Mouse (Mus musculus): ENCODE measurements around the gene Runx3.

The Runx3 gene

DNA sequence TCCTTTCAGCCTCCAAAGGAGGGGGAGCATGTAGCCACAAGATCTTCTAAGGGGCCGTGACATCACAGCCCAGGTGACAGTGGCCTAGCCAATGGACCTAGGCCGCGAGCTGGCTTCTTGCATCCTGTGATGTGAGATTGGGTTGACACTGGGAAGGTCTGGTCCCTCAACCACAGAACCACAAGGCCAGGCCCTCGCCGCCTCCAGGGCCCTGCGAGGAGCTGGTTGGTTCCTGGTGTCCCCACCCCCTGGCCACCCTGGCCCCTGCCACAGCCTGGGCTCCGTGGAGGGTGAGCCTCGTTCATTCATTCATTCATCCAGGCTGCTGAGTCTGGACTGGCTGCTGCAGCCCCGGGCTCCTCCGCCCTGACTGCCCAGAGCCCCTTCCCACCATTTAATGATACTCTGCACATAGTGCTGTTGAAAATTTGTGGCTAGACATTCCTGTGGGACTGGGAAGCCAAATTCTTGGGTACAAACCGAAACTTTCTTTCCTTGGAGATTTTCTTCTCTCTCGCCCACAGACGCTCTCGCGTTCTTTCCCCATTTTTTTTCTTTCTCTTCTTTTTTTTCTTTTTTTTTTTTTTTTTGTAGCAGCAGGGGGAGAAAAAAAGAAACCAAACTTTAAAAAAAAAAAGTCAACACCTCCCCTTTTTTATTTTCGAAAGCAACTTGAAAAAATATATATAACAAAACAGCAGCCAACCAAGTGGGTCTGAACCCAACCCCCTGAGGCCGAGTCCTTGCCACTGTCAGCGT is at the start of gene Runx3:
Runx3 (plus strand) TSS at position 311 of the 759 bp plus-strand sequence.
- no peak for DNase-seq (ENCODE audit: low spot score)

- DNase-seq (ENCODE audit: low spot score): no peak
Observed at GRCm38 (mm10) chr4:135072671-135073070, 47.8 kb upstream of the Runx3 start.

DNA sequence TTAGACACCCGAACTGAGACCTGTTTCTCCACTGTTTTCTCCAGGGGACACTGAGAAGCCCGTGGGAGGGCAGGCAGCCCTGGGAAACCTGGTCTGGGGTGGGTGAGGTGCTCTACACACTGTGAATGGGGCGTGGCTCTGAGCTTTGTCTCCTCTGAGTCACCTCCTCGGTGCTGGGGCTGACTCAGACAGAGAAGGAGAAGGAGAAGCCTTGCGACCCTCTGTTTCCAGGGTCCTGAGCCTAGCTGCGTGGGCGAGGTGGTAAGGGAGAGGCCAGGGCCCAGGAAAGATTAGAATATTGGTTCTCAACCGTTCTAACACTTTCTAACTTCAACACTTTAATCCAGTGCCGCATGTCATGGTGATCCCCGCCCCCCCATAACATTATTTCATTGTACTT is 46.9 kb upstream of the Runx3 start:
- DNase-seq (ENCODE audit: low spot score): no peak

DNA sequence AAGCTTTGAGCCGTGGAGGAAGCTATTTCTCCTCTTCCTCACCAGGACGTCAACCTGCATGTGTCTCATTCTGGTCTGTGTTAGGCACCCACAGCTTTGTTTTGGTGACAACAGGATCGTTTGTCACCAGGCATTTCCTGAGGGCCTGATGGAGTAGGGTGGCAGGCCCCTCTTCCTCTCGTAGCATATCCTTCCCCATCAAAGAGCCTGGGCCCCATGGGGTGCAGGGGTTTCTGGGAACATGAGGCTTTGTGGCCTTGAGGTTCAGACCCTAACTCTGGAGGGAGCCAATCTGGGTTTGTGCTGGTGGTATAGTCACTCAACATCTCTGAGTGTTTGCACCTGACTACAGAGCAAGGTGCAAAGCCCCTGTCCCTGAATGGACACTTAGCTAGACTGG is 45.8 kb upstream of the Runx3 start:
- DNase-seq (ENCODE audit: low spot score): no peak

DNA sequence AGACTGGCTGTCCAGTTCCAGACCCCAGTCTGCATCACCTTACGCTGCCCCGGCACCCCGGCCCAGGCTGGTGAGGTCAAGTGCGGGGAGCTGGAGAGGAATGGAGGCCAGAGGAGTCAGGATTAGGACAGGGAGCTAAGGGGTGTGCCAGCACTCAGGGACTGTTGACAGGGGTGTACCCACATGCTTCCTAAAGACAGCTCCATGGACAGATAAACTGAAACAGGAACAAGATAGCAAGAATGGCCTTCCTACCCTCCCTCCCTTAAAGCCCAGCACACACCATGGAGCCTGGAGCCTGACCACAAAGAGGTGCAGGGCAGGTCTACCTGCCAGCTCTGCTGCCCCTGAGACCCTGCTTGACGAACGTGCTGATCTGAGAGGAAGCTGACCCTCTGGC is 45.1 kb upstream of the Runx3 start:
- DNase-seq (ENCODE audit: low spot score): no peak

DNA sequence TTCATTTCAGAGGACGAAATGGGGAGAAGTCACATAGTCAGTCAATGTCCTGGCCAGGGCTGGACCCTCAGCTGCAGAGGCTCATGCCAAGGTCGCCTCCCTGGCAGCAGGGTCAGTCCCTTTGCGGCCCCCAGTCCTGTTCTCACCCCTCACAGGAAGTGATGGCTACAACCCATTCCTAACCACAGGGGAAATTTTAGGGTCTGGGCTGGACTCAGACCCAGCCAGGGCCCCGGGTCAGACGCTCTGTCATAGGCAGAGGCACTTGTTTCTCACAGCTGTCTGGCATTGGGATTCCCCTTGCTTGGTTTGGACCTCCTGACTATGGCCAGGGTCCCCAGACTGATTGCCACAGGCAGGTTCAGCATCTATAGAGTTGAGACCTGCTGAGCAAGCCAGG is 43.8 kb upstream of the Runx3 start:
- DNase-seq (ENCODE audit: low spot score): no peak

DNA sequence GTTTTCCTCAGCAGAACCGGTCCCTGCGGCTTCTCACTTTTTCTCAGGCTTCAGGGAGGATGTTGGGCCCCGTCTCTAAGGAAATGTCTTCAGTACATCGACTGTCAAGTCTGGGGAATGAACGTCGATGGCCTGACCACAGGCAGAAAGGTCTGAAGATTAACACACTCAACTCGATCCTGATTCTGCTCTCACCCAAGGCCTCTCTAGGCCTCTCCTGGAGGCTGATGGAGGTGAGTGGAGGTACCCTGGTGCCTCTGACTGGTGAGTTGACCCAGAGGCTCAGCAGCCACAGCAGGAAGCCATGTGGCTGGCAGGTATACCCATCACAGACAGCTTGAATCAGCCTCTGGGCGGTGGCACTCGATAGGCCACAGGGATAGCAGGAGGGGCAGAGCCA is 43.3 kb upstream of the Runx3 start:
- DNase-seq (ENCODE audit: low spot score): no peak

GRCm38 (mm10) chr4:135079859-135080640 is 40.4 kb upstream of the Runx3 start:
- no peak for DNase-seq (ENCODE audit: low spot score)

DNA sequence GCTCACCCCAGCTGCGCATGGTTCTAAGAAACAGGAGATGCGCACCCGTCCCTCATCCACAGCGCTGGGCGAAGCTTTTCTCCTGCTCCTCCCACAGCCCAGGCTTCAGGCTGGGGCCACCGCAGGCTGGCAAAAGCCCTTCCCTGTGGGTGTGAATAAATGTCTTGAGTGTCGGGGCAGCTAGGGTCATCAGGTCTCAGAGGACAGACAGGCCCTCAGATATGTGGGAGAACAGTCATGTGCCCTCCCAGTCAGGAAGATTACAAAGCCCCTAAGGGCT is 39.9 kb upstream of the Runx3 start:
- DNase-seq (ENCODE audit: low spot score): no peak

DNA sequence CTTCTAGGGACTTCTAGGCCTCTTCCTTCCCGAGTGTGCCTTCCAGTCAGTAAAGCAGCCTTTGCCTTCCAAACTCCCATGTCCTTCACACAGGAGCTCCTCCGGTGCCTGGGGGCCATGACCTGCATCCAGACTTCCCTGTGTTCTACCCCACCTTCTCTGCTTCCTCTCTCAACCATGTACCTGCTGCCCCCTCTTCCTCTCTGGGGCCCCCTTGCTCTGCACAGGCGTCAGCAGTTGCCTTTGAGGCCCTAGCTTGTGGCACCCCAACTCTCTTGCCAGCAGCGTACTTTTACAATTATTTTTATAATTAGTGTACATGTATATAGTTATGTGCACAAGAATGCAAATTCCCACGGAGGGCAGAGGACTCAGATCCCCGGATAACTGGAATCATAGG is 37.4 kb upstream of the Runx3 start:
- no peak for DNase-seq (ENCODE audit: low spot score)

DNA sequence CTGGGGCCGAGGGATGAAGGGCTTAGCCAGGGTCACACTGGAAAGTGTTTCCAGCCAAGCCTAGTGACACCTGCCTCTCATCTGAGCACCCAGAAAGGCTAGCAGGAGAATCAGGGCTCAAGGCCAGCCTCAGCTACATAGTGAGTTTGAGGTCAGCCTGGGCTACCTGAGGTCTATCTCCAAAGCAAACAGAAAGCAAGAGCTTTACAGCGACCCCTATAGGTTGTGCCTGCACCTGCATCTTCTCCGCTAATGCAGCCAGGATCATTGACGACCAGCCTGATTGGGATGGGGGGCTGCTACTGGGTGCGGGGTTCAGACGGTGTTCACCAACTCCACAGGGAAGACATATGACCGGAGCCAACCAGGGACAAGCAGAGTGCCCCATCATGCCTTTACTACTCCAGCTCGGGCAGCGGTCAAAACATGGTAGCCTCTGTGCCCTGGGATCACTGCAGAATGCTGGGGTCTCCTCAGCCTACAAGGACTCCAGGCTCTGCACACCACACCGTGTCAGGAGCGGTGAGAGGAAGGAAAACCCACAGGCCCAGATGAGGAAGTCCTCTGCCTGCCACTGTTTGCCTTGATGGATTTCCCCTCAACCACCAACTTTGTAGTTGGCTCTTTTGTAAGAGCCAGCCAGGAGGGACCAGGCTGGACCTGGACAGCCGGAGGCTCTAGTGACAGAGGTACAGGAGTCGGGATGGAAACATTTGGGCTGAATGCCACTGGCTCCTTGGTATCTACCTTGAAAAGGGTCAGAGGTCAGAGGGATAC is 35.2 kb upstream of the Runx3 start:
- no peak for DNase-seq (ENCODE audit: low spot score)

GRCm38 (mm10) chr4:135090613-135091012 is 29.8 kb upstream of the Runx3 start:
- no peak for DNase-seq (ENCODE audit: low spot score)

DNA sequence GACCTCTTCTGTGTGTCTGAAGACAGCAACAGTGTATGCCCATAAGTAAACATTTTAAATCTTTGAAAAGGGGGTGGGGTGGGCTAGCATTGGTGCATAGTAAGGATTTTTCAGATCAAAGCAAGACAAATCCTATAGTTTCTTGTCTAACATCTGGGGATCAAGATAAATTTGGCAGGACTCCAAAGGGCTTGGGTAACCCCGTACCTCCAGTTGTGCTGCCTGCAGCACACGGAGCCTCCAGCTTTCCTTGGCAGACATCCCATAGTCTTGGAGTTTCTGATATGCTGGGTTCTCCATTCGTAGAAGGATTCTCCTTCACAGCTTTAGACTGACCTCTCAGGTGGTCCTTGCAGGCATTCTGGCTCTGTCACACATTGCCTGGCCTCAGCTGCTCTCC is 27.6 kb upstream of the Runx3 start:
- DNase-seq (ENCODE audit: low spot score): peak; percentile 22

- DNase-seq (ENCODE audit: low spot score): peak; percentile 6
Observed at GRCm38 (mm10) chr4:135095693-135096092, 24.8 kb upstream of the Runx3 start.

DNA sequence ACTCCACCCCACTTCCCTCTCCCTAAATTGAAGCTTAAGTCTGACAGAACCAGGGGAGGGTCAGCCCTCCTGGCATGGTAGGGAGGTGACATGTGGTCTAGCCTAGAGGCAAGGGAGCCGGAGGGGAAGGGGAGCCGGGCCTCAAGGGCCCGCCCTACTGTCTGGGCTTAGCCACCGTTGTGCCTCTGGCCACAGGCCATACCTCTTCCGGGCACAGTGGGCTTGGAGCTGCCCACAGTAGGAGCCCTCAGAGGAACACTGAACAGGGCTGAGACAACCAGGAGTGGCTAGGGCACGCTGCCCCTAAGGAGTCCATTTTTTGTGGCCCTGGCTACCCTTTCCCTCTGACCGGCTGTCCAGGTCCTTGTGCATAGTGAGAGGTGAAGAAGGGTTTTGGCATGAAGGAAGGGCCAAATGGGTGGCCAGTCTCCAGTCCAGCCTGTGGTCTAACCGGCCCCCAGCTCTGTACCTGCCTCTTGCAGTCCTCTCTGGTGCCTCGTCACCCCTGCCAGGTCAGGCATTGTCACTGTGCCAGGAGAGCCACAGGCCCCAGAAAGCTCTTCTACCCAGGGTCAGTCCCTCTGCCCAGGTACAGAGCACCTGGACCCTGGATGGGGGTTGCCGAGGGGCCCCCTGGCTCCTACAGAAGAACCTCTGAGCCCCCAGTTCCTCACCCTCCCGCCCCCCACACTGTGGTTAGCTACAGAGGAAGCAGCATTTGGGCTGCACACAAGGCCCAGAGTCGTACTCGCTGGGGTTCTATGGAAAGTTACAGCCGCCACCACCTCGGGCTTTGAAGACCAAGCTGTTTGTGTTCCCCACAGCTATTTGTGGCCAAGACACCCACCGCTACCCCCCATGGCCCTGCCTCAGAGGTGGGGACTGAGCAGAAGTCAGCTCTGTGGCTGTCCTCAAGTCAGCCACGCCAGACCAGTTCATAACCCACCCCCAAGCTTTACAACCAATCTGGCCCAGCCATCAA is 22.3 kb upstream of the Runx3 start:
- no peak for DNase-seq (ENCODE audit: low spot score)

DNA sequence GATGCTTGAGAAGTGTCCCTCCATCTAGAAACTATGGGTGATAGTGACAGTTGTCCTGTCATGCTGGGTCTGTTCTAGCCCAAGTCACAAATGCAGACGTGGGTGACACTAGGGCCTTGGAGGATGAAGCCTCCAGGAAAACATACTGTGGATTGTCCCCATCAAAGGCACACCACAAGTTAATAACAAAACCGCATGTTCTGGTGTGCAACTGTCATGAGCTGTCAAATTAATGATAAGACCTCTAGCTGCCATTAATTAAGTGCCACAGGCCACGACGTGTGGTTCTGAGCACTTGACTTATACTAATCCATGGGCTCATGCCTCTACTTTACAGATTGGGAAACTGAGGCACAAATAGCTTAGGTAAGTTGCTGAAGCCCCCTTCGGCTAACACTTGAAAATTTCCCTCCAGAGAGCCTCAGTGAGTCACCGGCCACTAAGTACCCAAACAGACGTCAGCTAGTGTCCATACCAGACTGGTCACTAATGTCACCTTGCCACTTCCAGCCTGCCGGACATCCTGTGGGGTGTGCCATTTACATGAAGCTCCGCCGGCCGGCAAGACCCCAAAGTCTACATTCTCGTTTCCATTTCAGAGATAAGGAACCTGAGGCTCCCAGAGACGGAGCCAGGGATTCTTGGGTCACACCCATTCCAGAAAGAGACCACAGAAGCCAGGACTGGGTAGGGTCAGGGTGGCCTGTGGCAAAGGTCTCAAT is 18.3 kb upstream of the Runx3 start:
- DNase-seq (ENCODE audit: low spot score): no peak

DNA sequence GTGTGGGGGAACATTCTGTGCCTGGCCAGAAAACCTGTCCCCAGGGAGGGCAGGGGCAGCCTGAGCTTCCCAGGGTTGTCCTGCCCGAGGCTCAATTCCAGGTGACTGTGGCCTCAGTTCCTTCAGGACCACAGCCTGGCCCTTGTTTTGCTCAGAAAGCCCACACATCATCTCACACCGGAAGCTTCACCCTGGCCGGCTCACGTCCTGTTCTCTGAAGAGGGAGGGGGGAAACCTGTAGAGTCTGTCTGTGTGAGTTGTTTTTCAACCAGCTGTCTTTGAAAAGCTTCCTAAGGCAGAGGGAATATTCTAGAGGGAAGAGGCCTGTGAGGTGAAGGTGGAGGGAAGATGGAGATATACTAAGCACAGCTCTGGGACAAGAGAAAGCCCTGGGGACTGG is 17.7 kb upstream of the Runx3 start:
- no peak for DNase-seq (ENCODE audit: low spot score)

- DNase-seq (ENCODE audit: low spot score): no peak
Observed at GRCm38 (mm10) chr4:135103800-135104199, 16.7 kb upstream of the Runx3 start.

DNA sequence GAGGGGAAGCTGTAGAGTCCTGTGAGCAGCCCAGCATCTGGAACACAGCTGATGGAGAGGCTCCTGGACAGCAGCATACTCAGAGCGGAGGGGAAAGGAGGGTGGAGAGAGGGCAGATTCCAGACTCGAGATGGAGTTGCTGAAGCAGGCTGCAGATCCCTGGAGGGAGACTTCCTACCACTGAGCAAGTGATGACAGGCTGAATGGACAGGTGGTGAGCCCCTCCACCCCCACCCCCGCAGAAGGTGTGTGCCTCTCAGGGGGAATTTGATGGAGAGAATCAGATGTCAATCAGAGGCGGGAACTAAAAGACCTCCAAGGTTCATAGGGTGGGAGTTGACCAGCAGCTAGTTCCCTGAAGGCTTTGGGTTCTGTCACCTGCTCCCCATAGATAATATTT is 13.5 kb upstream of the Runx3 start:
- DNase-seq (ENCODE audit: low spot score): no peak

DNA sequence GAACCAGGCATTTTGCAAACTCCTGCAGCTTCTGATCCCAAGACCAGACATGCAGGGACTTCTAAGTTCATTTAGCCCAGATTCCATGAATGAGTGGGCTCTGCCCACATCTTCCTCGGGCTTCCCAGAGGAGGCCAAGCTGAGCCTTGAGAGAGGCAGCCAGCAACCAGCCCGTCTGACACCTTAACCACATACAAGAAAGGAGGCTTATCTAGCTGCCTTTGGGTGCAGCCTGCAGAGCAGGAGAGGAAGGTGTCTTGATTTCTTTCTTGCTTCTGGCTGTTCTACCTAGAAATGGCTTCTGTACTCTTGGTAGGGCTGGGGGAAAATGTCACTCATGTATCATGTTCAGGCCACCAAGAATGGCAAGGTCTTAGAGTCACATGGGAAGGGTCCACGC is 11.8 kb upstream of the Runx3 start:
- DNase-seq (ENCODE audit: low spot score): no peak

DNA sequence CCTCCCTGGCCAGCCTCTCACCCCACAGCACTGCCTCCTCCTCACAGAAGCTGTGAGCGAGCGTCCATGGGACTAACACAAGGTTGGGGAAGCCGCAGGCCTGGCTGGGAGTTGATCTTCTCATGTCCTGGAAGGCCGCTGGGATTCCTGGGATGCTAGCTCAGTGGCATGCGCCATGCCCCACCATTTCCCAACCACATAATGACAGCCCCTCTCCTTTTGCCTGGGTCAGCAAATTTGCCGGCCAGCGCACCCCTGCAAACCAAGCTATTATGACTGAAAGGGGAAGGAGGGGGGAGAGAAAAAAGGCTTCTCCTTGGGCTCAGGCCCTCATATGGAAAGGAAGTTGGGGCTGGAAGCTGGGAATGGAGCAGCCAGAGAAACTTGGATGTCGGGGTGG is 6.8 kb upstream of the Runx3 start:
- DNase-seq (ENCODE audit: low spot score): no peak

Measured in adipocyte (in vitro differentiated cells).